Mouse (Mus musculus) naive thymus-derived CD4-positive, alpha-beta T cell, adult 2 months (primary cell): ENCODE data around the gene Slpi.
"Not testable (repeated sequence)": the region's sequence is repeated elsewhere in the genome, so short reads cannot be mapped to it uniquely, and the experiment has no call there.

ENCODE experiments used
- DNase-seq: peaks from one replicate; pipeline ENCODE4 v3.0.0-alpha.2; 2011; ENCODE audit warnings: low read depth

Slpi gene

GRCm38 (mm10) chr2:164377478-164378426 lies 11.1 kb downstream of the Slpi start:
- no peak for DNase-seq

DNA sequence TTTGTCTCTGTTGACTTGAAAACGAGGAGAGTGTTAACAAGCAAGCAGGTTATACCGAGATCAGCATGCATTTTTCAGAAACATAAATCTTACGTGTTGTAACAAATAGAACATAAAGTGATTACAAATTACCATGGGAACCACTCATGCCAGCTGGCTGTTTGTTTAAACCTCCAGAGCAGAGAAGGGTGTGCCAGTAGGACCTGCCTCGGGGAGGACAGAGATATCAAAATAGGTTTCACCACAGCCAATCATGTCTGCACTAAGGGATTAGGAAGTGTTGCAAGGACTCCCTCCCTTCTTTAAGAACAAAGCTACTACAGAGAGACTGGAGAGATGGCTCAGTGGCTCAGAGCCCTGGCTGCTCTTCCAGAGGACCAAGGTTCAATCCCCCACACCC lies 15.7 kb downstream of the Slpi start:
- no peak for DNase-seq

GRCm38 (mm10) chr2:164372408-164373053 lies 16.4 kb downstream of the Slpi start:
- DNase-seq: no peak

GRCm38 (mm10) chr2:164371371-164371770 lies 17.5 kb downstream of the Slpi start:
- DNase-seq: no peak

- no peak for DNase-seq
These were observed 20.2 kb downstream of the Slpi start for GRCm38 (mm10) chr2:164368620-164369105.

- no peak for DNase-seq
These were observed 21.9 kb downstream of the Slpi start for GRCm38 (mm10) chr2:164366947-164367346.

DNA sequence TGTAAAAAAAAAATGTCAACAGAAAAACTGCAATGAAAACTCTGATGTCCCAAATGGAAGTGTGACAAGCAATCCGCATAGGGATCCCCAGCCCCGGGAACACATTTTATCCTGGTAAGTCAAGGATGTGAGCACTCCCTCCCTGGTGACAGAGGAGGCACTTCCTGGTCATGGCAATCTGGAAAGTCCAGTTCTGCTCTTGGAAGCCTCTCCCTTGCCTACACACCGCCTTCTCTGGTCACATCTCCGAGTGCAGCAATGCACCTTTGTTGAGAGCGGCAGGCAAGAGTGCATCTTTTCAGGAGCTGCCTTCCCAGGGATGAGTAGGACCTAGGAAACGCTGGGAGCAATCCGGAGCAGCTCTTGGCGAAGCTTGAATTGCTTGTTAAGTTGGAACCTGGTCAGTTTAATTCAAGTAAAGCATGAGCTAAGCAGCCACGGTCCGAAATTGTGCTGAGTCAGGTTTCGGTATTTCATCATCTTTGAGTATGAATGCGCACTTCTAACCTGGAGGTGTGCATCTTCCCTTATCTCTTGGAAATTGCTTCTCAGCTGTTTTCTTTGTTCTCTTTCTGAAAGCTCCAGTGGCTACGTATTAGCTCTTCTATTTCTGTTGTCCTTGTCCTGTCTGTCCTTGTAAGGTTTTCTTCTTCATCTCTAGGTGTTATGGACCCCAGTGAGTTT lies 27.8 kb downstream of the Slpi start:
- DNase-seq: no peak

- DNase-seq: no peak
These were observed 29.2 kb downstream of the Slpi start for GRCm38 (mm10) chr2:164359668-164360067.

DNA sequence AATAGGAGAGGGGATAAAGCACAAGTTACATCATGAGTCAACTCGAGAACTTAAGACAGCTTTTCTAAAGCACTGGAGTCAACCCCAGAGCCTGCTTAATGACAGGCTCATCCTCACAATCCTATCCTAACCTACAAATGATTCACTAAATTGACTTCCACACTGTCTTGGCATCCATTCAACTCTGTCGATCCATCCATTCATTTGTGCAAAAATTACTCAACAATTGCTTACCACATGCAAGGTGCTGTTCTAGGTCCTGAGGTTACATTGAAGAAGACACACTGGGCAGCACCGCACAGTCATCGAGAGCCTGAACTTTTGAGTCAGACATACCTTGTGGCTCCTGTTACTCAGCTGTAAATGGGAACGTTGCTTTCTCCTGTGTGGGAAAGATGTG lies 29.9 kb downstream of the Slpi start:
- DNase-seq: no peak

- no peak for DNase-seq
These were observed 30.5 kb downstream of the Slpi start for GRCm38 (mm10) chr2:164358373-164358772.

DNA sequence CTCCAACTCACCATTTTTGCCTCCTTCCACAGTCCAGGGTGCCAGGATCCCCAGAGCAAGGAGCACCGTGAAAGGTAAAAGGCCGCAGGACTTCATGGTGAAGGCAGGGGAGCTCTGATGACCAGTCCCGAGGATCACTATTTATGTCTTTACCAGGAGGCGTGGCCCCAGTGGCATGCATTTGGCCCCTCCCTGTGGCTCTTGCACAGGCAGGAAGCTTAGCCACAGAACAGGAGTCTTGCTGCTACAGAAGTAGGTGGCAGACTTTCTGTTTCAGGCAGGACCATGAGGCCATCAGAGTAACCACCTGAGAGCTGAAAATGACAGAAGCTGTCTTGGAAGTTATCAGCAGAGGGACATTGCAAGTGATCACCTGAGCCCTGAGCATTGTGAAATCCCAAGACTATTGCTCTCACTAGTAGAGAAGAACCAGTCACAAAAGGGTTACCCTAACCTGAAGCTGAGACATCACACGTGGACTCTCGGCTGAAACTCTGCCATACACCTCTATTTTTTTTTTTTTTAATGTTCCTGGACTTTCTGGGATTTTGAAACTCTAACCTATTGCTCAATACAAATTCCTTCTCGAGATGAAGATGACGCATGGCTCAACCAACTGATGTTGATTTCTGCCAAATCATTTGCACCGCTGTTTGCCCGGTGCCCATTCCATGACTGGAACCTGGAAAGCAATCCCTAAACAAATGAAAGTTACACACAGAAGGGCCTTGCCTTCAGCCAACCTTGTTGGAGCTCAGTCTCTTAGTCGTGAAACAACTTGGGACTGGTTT lies 32.5 kb downstream of the Slpi start:
- peak; percentile 41 for DNase-seq

DNA sequence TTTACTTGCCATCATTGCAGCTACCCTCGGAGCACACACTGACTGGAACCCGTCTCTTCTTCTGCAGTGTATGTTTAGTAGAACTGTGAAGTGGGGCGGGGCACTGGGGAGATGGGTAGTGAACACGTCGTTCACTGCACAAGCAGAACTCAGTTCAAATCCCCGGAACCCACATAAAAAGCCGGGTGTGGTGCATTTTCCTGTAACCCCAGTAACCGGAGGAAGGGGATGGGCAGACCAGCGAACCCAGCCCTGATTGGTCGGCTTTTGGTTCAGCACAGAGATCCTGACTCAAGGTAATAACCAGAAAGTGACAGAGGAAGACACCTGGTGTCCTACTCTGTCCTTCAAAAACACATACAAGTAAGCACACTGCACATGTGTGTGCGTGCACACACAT lies 35.5 kb downstream of the Slpi start:
- peak; percentile 58 for DNase-seq

GRCm38 (mm10) chr2:164352697-164353096 lies 36.2 kb downstream of the Slpi start:
- peak; percentile 16 for DNase-seq

DNA sequence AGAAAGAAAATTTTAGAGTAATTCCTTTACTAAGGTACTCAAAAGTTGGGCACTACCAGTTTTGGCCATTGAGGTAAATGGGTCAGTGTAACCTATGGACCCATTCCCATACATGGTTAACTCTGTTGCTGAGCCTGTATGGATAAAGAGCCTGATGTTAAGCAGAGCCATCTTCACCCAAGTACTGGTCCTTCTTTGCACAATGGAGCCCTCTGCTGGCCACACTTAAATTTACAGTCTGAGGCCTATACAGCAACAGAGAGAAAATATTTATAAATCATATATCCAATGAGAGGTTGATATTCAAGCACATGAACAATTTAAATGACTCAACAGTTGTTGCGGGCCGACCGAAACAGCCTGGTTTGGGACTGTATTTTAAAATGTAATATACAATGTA lies 39.9 kb downstream of the Slpi start:
- DNase-seq: peak; percentile 31

- DNase-seq: not testable (repeated sequence)
These were observed 41.2 kb downstream of the Slpi start for GRCm38 (mm10) chr2:164347697-164348096.

DNA sequence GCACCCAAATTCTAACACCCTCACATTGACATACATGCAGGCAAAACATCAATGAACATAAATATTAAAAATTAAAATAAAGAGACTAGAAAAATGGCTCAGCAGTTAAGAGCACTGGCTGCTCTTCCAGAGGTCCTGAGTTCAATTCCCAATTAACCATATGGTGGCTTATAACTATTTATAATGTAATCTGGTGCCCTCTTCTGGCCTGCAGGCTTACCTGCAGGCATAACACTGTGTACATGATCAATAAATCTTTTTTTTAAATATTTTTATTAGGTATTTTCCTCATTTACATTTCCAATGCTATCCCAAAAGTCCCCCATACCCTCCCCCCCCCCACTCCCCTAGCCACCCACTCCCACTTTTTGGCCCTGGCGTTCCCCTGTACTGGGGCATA lies 45.2 kb downstream of the Slpi start:
- not testable (repeated sequence) for DNase-seq

DNA sequence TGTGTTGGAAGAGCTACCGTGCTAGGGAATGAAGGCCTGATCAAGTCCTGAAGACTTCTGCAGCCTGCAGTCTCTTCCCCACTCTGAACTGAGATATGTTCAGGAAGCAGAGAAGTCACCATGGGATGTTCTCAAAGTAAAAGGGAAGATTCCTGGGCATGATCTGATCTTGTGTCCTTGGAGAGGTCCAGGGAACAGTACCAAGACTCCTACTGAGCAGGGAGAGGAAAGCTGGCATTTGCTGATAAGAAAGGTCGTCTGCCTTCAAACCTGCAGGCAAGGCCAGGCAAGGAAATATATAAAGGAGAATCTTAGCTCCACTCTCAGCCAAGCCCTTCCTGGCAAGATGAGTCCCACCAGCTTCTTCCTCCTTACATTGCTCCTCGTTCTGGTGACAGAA lies 56.5 kb downstream of the Slpi start, which contains the start of gene Svs5:
Svs5 (plus strand) TSS at position 301 of the 400 bp plus-strand sequence.
- not testable (repeated sequence) for DNase-seq

- no peak for DNase-seq
These were observed 67.9 kb downstream of the Slpi start for GRCm38 (mm10) chr2:164320983-164321382.

GRCm38 (mm10) chr2:164316451-164316850 lies 72.4 kb downstream of the Slpi start, which contains the start of gene Svs6:
Gene Svs6, plus strand, starts transcription at chr2:164316751.
- DNase-seq: not testable (repeated sequence)

DNA sequence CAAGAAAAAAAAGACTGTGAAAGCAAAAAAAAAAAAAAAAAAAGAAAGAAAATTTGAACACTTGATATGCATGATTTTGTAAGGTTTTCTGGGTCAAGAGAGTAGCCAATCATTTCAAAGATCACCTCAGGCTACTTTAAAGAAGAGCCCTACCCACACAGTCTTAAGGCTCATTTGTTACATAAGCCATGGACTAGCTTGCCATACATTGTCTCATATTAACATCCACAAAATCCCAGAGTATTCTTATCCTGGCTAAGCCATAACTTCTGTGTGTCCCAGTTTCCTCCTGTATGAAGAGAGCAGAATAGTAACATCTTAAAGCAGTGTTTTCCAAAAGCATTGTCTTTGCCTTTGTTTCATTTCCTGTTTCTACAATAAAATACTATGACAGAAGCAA lies 73.4 kb downstream of the Slpi start:
- DNase-seq: not testable (repeated sequence)

GRCm38 (mm10) chr2:164312599-164312998 lies 76.3 kb downstream of the Slpi start:
- no peak for DNase-seq
